Mouse (Mus musculus) liver, postnatal 0 days (tissue): ENCODE measurements at regions not wholly inside any gene's neighbourhood (a gene's known extent, or its start where the extent isn't known, plus 50 kb on each side); places are given as distances from the start of the nearest gene placed in this dataset.
"Not testable (repeated sequence)": the region's sequence is repeated elsewhere in the genome, so short reads cannot be mapped to it uniquely, and the experiment has no call there.

Experiments
- ATAC-seq: fragments of 200-750 bp; cut with Nextera tagmentation; 2 replicates; pipeline ENCODE4 v1.8.0; 2017; ENCODE audit warnings: mild to moderate bottlenecking, moderate library complexity
- DNase-seq: peaks from one replicate; pipeline ENCODE4 v3.0.0-alpha.2; 2016
- H3K27ac ChIP-seq: fragments of 300-500 bp; sonication (generic); 2 replicates; pipeline ENCODE4 v1.5.1; 2014; ENCODE audit warnings: antibody characterized with exemption, moderate library complexity, mild to moderate bottlenecking, low read depth
- H3K27me3 ChIP-seq: fragments of 300-500 bp; sonication (generic); 2 replicates; pipeline ENCODE4 v1.6.1; 2014; ENCODE audit warnings: low read length, control low read depth, mixed read lengths; ENCODE audit not compliant: insufficient read depth
- H3K36me3 ChIP-seq: fragments of 300-500 bp; sonication (generic); replicated peaks from 2 replicates; pipeline ENCODE4 v1.6.1; 2014; ENCODE audit warnings: mild to moderate bottlenecking, control low read depth, low read length, moderate library complexity, mixed read lengths; ENCODE audit not compliant: insufficient read depth
- H3K4me1 ChIP-seq: fragments of 300-500 bp; sonication (generic); 2 replicates; pipeline ENCODE4 v1.6.1; 2014; ENCODE audit warnings: antibody characterized with exemption, mild to moderate bottlenecking, control low read depth; ENCODE audit not compliant: insufficient read depth
- H3K4me2 ChIP-seq: fragments of 300-500 bp; sonication (generic); 2 replicates; pipeline ENCODE4 v1.6.1; 2014; ENCODE audit warnings: low read depth, mild to moderate bottlenecking, low read length, moderate library complexity, mixed read lengths
- H3K4me3 ChIP-seq: fragments of 300-500 bp; sonication (generic); 2 replicates; pipeline ENCODE4 v1.5.1; 2014; ENCODE audit warnings: low read depth, low read length
- H3K9ac ChIP-seq: fragments of 300-500 bp; sonication (generic); replicated peaks from 2 replicates; pipeline ENCODE4 v1.6.1; 2014; ENCODE audit warnings: mild to moderate bottlenecking, moderate library complexity
- H3K9me3 ChIP-seq: fragments of 300-500 bp; sonication (generic); 2 replicates; pipeline ENCODE4 v1.6.1; 2016; ENCODE audit warnings: mild to moderate bottlenecking, control low read depth, low read length, mixed read lengths
- CTCF ChIP-seq: sonication (generic); IDR thresholded peaks from 2 replicates; pipeline ENCODE4 v1.5.1; 2016; ENCODE audit warnings: antibody characterized with exemption, low read depth
- EP300 ChIP-seq: IDR thresholded peaks from 2 replicates; pipeline ENCODE4 v1.6.1; 2016; ENCODE audit warnings: antibody characterized with exemption, low read depth, mild to moderate bottlenecking
- WGBS: fragments of 180-500 bp; shearing (Covaris S2); extraction: QIAGEN DNeasy Blood & Tissue Kit; methylation state at CpG from one replicate; pipeline ENCODE4 v1.1.7; 2014; ENCODE audit not compliant: insufficient replicate concordance; 5-methylcytosine and 5-hydroxymethylcytosine counted together

DNA sequence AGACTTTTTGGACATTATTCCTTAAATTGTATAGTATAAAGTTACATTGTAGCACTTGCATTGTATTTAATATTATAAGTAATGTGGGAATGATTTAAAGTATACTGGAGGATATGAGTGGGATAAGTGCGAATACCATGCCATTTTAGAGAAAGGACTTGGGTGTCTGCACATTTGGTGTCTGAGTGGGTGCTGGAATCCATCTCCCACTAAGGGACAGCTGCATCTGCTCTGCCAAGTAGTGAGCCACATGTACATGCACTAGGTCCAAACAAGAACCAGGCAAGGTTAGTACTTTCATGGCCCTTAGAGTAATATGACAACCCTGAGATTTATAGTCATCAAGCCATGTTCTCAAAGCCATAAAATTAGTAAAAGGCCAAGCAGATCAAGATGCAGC lies 146.0 kb upstream of the Pcsk5 start:
- ATAC-seq (no peak), DNase-seq (no peak)
- no peak overlapping the region for H3K4me2 ChIP-seq
- TF ChIP-seq CTCF (no peak), EP300 (no peak)
- 88% methylated on average over 1 of the region's 1 CpGs for WGBS
- H3K36me3 ChIP-seq, result no peaks in the 10 kb centered on the region
- H3K27me3 ChIP-seq, result no peaks in the 10 kb centered on the region
- H3K4me1 ChIP-seq, result no peaks in the 10 kb centered on the region
- H3K9ac ChIP-seq, result no peak overlapping the region
- H3K4me3 ChIP-seq, result no peak overlapping the region
- H3K27ac ChIP-seq, result no peak overlapping the region
- H3K9me3 ChIP-seq, result no peaks in the 10 kb centered on the region

DNA sequence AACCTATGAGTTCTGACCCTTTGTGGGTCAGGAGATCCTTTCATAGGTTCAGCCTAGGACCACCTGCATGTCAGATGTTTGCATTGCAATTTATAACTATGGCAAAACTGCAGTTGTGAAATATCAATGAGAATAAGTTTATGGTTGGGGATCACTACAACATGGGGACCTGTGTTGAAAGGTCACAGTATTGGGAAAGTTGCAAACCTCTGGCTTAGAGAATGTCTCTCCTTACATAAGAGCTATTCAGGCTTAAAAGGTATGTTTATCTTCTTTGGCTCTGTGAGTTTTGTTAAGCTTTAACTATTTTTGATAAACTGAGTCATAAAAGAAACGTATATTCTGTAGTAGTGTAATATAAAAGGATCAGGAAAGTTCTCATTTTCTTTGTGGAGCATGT lies 128.1 kb upstream of the Pcsk5 start:
- 61% methylated on average over 1 of the region's 1 CpGs for WGBS
- H3K4me1 ChIP-seq, result no peaks in the 10 kb centered on the region
- no peaks in the 10 kb centered on the region for H3K36me3 ChIP-seq
- ATAC-seq (no peak), DNase-seq (no peak)
- TF ChIP-seq CTCF, result no peak
- TF ChIP-seq EP300, result no peak
- H3K9me3 ChIP-seq, result no peaks in the 10 kb centered on the region
- no peak overlapping the region for H3K4me2 ChIP-seq
- H3K27ac ChIP-seq, result no peak overlapping the region
- H3K9ac ChIP-seq, result no peak overlapping the region
- H3K27me3 ChIP-seq, result no peaks in the 10 kb centered on the region
- no peak overlapping the region for H3K4me3 ChIP-seq

DNA sequence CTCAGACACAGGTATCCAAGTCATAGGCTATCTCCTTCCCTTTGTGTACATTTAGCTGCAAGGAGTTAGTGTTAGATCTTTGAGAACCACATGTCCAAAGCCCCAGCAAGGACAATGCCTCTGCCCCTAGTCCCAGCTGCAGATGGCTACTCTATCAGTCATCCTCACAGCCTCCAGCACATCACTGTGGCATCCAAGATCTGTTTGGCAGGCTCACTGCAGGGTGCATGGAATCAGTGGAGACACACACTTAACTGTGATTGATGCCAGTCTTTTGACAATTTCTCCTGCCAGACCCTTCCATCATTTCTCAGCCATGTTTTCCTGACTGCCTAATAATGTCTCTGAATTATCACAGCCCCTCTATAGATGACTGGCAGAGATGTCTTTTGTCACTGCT lies 121.0 kb upstream of the Pcsk5 start:
- no peaks in the 10 kb centered on the region for H3K9me3 ChIP-seq
- no peaks in the 10 kb centered on the region for H3K4me1 ChIP-seq
- no peak overlapping the region for H3K27ac ChIP-seq
- H3K36me3 ChIP-seq, result no peaks in the 10 kb centered on the region
- DNase-seq, result no peak
- H3K9ac ChIP-seq, result no peak overlapping the region
- H3K27me3 ChIP-seq, result no peaks in the 10 kb centered on the region
- no peak for TF ChIP-seq EP300
- TF ChIP-seq CTCF, result no peak
- H3K4me2 ChIP-seq, result no peak overlapping the region
- no peak overlapping the region for H3K4me3 ChIP-seq
- ATAC-seq, result no peak

DNA sequence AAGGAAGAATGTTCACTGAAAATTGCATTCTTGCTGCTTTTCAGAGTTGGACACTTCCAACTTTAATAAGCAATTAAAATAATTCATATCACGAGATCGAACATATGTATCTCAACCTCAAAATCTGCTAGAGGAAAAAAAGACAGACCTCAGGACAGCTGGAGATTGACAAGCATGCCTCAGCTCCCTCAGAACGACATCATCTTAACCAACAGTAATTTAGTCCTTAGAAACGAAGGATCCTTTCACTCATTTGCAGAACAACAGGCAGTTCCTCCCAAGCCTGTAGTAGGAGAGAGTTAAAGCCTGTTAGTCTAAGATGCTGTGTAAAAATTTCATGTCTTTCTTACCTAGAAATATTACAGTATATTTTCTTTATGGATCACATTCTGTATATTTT lies 95.2 kb upstream of the Pcsk5 start:
- H3K36me3 ChIP-seq, result no peaks in the 10 kb centered on the region
- ATAC-seq (no peak), DNase-seq (no peak)
- TF ChIP-seq CTCF (no peak), EP300 (no peak)
- WGBS, result 72% methylated on average over 4 of the region's 4 CpGs
- H3K4me2 ChIP-seq, result no peak overlapping the region
- H3K9ac ChIP-seq, result no peak overlapping the region
- H3K9me3 ChIP-seq, result no peaks in the 10 kb centered on the region
- no peaks in the 10 kb centered on the region for H3K27me3 ChIP-seq
- no peaks in the 10 kb centered on the region for H3K4me1 ChIP-seq
- no peak overlapping the region for H3K4me3 ChIP-seq
- no peak overlapping the region for H3K27ac ChIP-seq

DNA sequence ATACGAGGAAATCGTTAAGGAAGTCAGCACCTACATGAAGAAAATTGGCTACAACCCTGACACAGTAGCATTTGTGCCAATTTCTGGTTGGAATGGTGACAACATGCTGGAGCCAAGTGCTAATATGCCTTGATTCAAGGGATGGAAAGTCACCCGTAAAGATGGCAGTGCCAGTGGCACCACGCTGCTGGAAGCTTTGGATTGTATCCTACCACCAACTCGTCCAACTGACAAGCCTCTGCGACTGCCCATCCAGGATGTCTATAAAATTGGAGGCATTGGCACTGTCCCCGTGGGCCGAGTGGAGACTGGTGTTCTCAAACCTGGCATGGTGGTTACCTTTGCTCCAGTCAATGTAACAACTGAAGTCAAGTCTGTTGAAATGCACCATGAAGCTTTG lies 89.7 kb upstream of the Pcsk5 start:
- 82% methylated on average over 8 of the region's 8 CpGs for WGBS
- ATAC-seq, H3K4me3 ChIP-seq: not testable (repeated sequence)

DNA sequence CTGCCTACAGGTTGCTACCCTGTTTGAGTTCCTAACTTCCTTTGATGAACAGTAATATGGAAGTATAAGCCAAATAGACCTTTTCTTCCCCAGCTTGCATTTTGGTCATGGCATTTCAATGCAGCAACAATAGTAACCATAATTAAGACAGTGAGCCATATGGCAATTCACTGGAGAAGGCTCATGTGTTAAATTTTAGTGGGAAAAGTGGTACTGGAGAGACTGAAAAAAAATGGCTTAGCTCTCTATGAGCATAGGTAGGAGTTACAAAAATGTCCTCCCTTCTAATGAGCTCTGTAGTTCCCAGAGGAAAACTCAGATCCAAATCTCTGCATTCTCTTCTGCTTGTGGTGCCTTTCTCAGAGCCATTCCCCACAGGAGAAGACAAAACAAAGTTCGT lies 70.1 kb upstream of the Pcsk5 start:
- H3K4me2 ChIP-seq, result no peak overlapping the region
- 54% methylated on average over 1 of the region's 1 CpGs for WGBS
- H3K9ac ChIP-seq, result no peak overlapping the region
- ATAC-seq (no peak), DNase-seq (no peak)
- H3K9me3 ChIP-seq, result peaks cover 9% of the 10 kb centered on the region
- no peaks in the 10 kb centered on the region for H3K4me1 ChIP-seq
- H3K27me3 ChIP-seq, result no peaks in the 10 kb centered on the region
- H3K4me3 ChIP-seq, result no peak overlapping the region
- H3K27ac ChIP-seq, result no peak overlapping the region
- TF ChIP-seq CTCF (no peak), EP300 (no peak)
- H3K36me3 ChIP-seq, result no peaks in the 10 kb centered on the region

More for the DNA sequence above, 89.7 kb upstream of the Pcsk5 start:
- not testable (repeated sequence) for DNase-seq, H3K9ac ChIP-seq, H3K9me3 ChIP-seq, H3K27ac ChIP-seq, H3K4me1 ChIP-seq, H3K27me3 ChIP-seq, H3K4me2 ChIP-seq, H3K36me3 ChIP-seq

DNA sequence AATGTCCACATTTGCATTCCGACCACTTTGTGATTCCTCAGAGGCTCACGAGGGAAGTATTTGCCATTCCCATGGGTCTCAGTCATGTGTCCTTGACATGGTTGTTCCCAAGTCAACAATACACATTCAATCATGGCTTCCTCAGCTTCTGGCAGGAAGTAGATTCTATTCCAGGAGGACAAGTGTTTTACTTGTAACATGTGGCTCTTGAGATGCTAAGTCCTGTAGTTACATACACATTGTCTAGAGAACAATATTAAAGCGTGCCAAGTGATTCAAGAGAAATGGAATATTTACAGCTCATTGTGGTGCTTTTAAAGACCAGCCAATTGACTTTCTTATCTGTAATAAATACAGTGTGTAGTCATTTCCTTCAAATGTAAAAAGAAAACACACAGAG lies 66.7 kb upstream of the Pcsk5 start:
- Histone ChIP-seq H3K27ac (no peak overlapping the region), H3K4me1 (no peaks in the 10 kb centered on the region)
- no peak for ATAC-seq

More for the DNA sequence above, 66.7 kb upstream of the Pcsk5 start:
- Histone ChIP-seq H3K27me3 (no peaks in the 10 kb centered on the region), H3K4me2 (no peak overlapping the region), H3K9ac (no peak overlapping the region), H3K4me3 (no peak overlapping the region), H3K36me3 (no peaks in the 10 kb centered on the region), H3K9me3 (peaks cover 1% of the 10 kb centered on the region; the same call in 1 of the 2 replicates)
- 58% methylated on average over 3 of the region's 3 CpGs for WGBS
- TF ChIP-seq EP300, result no peak
- no peak for TF ChIP-seq CTCF
- no peak for DNase-seq
